Mouse (Mus musculus) liver (tissue): ENCODE results near the gene Slc22a2.
"Not testable (repeated sequence)": the region's sequence is repeated elsewhere in the genome, so short reads cannot be mapped to it uniquely, and the experiment has no call there.

Experiments
- DNase-seq: peaks from one replicate; pipeline ENCODE4 v3.0.0-alpha.2; 2020; ENCODE audit warnings: mixed read lengths

Slc22a2 gene

GRCm38 (mm10) chr17:12583991-12584390 lies at the start of gene Slc22a2:
Slc22a2 (plus strand) TSS chr17:12584132.
- DNase-seq: no peak

GRCm38 (mm10) chr17:12534353-12535145 lies 49.4 kb upstream of the Slc22a2 start:
- peak; percentile 68 for DNase-seq

- no peak for DNase-seq
Observed at GRCm38 (mm10) chr17:12562215-12562614, 21.7 kb upstream of the Slc22a2 start.

DNA sequence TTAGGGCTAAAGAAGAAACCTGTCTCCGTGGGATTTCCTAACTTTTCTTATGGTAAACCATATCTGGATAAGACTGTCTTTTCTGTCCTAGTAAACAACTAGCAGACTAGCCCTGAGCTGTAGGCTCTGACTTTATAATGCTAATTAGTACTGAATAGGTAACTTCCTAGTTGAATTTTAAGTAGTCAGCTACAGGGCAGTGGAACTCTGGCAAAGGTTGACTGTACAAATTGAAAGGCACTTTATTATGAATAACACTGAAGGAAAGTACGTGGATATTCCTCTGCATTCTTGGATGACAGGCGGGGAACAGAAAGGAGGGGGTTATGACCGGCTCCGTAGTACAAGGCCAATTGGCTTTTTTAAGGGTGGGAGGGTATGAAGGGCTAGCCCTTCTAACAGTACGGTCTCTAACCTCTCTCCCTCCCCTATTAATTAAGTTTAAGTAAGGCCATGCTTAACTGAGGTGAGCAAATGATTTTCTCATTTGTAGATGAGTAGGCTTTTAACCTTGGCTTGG lies 19.4 kb upstream of the Slc22a2 start:
- DNase-seq: not testable (repeated sequence)

GRCm38 (mm10) chr17:12565443-12565842 lies 18.5 kb upstream of the Slc22a2 start:
- no peak for DNase-seq

- no peak for DNase-seq
Observed at GRCm38 (mm10) chr17:12571316-12571715, 12.6 kb upstream of the Slc22a2 start.

DNA sequence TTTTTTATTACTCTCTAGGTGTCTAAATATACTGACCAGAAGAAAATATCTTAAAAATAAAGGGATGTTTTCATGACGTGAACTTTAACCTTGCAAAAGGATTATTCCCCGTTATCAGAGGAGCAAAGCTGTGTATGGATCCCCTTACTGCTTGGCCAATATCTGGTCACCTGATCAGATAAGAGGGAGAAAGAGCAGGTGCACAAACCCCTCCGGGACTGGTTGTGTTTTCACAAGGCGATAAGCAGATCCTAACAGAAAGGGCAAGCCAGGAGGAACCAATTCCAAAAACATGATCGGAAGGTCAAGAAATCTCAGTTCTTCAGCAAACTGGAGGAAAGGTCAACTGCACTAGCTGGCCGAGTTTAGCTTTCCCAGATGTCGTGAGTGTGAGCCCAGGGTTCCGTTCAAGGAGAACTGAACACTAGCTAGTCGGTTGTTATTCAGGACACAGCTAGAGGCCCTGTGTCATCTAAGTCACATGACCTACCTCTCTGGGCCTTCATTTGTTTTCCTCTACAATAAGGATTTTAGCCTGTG lies 11.9 kb upstream of the Slc22a2 start:
- no peak for DNase-seq

GRCm38 (mm10) chr17:12575391-12575790 lies 8.5 kb upstream of the Slc22a2 start:
- no peak for DNase-seq

GRCm38 (mm10) chr17:12577096-12577495 lies 6.8 kb upstream of the Slc22a2 start:
- DNase-seq: no peak

DNA sequence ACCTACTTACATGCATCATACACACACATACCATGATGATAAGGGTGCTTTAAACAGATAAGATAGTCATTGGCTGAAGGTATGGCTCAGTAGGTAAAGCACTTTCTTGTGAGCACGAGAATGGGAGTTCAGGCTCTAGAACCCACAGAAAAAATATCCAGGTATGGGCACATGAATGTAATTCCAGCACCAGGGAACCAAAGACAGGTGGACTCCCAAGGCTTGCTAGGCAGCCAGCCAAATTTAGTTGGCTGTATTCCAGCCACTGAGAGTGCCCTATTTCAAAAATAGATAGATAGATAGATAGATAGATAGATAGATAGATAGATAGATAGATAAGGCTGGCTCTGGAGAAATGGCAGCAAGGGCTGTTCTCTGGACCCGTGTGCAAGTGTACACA lies 1.4 kb downstream of the Slc22a2 start:
- no peak for DNase-seq

- DNase-seq: no peak
Observed at GRCm38 (mm10) chr17:12586966-12587365, 3.0 kb downstream of the Slc22a2 start.

DNA sequence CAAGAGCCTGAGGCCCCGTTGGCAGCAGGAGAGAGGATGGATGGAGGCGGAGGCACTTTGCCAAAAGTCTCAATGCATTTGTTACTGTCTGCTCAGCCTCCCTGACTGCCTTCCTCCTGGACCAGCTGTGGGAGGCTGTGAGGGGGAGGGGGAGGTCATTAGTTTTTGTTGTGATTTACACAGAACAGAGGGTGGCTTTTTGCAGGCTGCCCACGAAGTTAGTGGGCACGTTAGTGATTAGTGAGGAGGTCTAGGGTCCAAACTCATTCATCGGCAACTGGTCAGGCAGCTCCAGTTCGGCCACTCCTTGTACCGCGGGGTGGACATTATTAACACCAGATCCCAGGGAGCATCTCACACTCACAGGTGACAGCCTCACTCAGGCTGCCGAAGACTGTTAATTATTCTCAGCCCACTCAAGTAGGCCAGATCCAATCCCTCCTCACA lies 4.9 kb downstream of the Slc22a2 start:
- no peak for DNase-seq

GRCm38 (mm10) chr17:12590911-12591625 lies 7.1 kb downstream of the Slc22a2 start:
- DNase-seq: no peak

DNA sequence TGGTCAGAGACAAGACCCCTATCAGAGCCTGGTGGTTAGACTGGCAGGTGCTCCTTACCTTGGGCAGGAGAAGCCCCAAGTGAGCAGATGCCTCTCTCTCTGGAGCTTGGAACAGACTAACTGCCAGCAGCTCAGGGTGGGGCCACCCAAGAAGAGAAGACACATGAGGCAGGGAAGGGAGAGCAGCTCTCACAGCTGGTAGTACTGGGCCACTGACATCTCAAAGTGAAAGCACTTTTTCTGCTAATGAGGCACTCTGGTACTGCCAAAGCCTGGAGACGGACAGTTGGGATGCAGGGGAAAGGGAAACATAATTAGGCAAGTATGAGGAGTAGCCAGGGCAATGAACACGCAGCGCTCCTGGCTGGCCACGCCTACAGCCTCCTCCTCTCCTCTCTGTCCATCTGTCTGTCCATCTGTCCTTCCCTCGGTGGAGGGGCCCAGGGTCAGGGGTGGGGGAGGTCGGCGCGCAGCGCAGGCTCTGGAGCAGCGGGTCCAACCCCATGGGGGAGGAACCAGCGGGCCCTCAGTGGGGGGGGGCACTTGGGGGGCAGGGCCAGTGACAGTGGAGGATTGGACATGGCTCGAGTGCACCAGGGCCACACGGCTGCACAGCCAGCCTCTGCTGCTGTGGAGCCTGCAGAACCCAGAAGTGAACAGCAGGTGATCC lies 12.0 kb downstream of the Slc22a2 start:
- no peak for DNase-seq

- DNase-seq: no peak
Observed at GRCm38 (mm10) chr17:12606634-12607033, 22.7 kb downstream of the Slc22a2 start.

DNA sequence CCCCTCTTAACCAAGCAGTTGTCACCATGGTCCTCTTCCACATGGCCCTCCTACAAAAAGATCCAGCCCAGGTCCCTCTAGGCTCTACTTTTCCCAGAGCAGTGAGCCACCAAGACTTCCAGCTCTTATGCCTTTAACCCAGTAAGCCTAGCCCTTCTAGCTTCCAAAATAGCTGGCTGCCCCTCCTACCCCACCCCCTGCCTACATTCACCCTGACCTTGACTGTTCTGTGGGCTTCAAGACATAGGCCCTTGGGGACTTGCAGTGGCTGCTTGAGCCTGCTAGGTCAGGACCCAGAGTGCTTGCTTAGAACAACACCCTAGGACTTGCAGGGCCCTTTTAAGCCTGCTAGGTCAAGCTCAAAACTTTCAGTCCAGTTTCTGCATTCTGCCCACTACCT lies 23.3 kb downstream of the Slc22a2 start:
- no peak for DNase-seq

DNA sequence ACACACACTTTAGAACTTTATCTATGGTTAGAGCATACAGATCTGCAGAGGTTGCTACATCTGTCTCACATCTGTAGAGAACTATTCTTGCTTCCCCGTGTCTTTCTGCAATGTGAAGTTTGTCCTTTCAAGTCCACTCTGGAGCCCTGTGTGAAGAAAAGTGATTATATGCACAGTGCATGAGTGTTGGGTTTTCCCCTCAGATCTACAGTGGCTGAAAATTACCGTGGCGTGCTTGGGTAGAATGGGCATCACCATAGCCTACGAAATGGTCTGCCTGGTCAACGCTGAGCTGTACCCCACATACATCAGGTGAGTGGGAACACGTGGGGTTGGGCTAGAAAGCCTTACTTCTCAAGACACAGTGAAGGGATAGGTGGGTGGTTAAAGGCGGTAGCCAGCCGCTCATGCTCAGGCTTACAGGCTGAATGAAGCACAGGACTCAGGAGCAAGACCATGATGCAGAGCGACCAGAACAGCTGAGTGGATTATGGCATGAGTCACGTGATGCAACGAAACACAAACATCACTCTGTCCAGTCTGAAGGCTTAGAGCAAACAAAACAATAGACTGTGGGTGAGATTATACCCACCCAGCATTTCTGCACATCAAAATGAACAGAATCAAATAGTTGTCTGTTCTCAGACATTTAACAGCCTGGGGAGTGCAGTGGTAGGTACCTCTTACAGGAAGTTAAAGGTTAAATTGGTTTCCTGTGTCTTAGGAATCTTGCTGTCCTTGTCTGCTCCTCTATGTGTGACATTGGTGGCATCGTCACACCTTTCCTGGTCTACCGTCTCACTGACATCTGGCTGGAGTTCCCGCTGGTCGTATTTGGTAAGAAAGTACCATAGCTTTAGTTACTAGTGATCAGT lies 30.8 kb downstream of the Slc22a2 start:
- no peak for DNase-seq

GRCm38 (mm10) chr17:12615429-12615828 lies 31.5 kb downstream of the Slc22a2 start:
- DNase-seq: no peak

GRCm38 (mm10) chr17:12619641-12620040 lies 35.7 kb downstream of the Slc22a2 start:
- no peak for DNase-seq

DNA sequence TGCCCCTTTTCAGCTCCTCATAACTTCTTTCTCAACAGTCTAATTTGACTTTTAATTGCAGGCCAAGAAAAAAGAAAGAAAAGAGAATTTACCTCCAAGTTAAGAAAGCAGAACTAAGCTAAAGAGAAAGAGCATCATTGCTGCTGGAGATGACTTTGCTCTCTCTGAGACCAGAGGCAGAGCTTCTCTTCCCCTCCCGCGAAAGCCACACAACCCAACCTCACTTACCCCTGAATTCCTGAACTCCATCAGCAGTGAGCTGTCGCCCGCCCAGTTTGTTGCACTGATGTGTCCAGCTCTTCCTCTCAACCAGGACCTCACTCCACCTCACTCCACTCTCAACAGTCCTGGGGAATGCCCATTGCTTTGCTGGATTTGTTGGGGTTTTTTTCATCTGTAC lies 44.1 kb downstream of the Slc22a2 start:
- no peak for DNase-seq

GRCm38 (mm10) chr17:12630976-12631730 lies 47.2 kb downstream of the Slc22a2 start:
- DNase-seq: no peak
